Mouse (Mus musculus) urinary bladder, postnatal 36 days (tissue): ENCODE results near the gene Pif1.

Experiments
- DNase-seq, 2 experiments: peaks; one replicate each; pipeline ENCODE4 v3.0.0; 2022; ENCODE audit warnings: low spot score in 2 of 2, mixed read lengths in 1 of 2

The Pif1 gene

GRCm38 (mm10) chr9:65593596-65593995 is 6.6 kb downstream of the Pif1 start:
- no peak for DNase-seq

DNA sequence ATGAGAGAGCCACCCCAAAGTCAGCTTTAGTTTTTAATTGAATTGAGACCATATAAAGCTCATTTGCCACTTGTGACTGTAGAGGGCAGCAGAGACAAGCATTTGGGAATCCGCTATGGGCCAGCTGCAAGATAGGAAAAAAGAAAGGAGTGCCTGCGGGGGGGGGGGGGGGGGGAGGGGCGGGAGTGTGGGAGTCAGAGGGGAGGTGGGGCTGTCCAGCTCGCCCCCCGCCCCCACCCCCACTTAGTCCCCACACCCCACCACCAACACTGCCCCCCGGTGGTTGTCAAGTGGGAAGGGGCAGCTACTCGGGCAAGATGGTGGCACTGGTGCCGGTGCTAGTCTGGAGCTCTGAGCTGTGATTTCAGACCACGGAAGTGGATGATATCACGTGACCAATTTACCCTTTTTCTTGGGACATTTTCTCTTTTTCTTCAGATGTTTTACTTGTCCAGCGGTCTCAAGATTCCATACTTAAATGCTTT is 11.8 kb downstream of the Pif1 start:
- no peak for DNase-seq

DNA sequence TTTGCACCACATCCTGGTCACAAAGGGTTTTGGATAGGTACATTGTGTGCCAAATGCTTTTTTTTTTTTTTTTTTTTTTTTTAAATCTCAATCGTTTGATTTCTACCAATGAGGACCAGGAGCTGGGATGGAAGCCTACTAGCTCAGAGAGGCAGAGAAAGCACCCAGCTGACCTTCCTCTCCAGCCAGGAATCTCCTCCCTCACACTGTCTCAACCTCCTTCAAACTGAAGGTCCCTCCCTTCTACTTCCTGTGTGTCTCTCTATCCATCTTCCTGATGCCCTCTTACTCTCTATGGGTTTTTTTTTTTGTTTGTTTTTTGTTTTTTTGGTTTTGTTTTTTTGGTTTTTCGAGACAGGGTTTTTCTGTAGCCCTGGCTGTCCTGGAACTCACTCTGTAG is 14.0 kb downstream of the Pif1 start:
- no peak for DNase-seq

DNA sequence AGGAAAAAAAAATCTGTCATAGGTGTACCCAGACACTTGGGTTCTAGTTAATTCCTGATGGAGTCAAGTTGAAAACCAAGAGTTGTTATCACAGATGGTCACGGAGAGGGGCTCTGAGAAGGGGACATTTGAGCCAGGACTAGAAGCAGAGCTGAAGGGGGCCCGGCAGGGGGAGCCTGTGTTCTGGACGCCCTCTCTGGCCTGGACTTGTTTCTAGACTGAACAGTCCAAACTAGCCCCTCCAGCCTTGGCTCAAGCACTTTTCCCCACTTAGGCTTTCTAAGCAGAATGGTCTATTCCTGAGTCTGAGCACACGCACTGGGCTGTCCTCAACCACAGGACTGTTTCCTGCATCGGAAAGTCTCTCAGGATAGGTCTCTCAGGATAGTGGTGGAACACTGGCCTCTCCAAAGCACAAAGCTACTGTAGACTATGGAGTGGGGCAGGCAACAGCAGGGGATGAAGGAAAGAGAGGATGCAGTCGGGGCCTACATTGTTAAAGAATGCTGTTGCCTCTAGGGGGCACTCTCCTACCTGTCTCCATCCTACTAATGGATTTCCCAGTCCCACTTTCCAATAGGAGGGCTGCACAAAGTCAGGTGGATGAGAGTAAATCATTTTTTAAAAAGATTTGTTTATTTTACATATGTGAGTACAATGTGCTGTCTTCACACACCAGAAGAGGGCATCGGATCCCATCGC is 16.6 kb downstream of the Pif1 start:
- DNase-seq, result no peak

DNA sequence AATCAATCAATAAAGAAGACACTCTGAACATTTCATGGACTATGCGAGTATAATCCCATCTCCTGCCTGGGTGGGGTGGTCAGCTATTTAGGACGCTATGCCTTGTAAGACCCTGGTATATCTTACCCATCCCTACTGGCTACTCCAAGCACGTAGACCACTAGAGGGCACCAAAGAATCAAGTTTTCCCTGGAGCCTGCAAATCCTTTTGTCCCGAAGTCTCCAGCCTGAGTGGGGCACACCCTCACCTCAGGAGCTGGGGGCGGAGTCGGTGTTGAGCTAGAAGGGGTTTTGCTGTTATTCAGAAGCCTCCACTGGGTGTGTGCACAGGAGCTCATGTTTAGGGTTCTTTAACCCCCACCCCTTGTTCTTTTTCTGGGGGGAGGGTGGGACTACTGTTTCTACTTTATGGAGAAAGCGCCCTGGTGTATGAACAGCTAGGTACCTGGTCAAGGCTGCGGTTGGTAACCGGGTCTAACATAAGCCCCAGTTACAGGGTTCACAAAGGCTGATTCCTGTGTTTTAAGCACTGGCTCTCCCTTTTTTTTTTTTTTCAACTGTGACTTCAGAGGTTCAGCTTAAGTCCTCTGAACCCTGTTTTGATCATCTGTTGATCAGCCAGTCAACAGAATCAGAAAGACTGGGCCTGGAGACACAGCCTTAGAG is 18.6 kb downstream of the Pif1 start:
- peak; percentile 38 to 48 for DNase-seq

DNA sequence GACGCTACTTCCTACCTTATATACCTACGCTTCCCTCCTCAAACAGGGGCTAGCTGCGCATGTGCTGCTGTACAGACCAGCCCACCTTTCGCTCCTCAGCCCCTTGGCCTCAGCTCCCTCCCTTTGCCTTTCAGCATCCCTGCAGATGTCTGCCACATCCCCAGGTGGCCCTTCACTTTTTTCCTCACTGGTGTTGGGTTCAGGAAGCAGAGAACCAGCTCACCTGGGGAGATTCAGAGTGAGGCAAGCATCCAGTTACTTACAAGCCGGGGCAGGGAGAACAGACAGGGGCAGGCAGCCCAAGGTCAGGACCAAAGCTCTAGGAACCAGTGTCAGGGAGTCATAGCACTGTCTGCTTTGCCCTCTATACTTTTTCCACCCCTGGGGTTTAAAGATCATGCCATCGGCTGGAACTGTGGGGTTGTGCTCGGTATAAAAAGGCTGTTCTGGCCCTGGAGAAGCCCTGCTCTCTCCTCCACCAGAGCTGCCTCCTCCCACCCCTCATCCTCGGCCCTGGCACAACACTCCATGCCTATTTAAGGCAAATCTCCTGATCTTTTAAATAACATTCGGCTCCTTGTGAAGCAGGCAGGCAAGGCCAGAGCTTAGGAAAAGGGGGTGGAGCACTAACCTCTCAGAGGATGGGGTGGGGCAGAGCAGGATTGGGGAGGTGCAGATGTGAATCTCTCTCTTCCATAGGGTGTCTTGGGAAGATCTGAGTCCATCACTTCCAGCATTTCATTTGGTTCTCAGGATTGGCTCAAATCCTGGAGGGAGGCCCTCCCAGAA is 19.6 kb downstream of the Pif1 start:
- no peak for DNase-seq

- DNase-seq, result no peak
Measured at GRCm38 (mm10) chr9:65607120-65607519, 20.2 kb downstream of the Pif1 start.

DNA sequence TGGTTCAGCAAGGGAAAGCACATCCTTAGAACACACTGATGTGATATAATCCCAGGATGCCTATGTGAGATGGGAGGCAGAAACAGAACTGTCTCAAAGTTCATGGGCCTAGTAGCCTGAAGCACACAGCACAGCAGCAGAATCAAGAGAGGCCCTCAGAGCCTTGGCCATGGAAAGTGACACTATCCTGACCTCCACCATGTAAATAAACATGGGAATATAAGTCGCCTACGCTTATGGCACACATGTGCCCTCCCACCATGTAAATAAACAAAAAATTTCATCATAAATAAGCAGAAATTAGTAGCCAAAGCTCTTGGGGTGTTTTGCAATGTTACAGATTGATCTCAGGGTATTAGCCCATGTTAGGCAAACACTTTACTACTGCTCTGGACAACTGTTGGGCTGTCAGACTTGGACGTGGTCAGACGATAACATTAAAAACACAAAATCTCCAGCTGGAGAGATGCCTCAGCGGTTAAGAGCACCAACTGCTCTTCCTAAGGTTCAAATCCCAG is 25.1 kb downstream of the Pif1 start:
- no peak for DNase-seq

DNA sequence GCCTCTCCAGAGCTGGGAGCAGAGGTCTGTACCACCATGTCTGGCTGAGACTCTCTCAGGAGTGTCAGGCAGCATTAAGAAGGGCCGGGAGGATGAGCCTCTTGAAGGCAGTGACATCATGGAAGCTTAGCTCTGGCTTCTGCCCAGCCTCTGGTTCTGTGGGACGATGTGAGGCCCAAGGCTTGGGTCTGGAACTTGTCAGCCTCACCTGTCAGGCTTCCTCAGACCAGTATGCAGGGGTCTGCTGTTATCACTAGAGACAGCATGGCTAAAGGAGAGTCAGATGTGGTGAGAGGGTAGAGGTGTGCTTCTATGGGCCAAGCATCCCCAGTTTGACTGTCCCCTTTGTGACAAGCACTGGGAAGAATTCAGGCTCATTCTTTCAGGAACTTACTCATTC is 26.1 kb downstream of the Pif1 start:
- DNase-seq, result no peak

DNA sequence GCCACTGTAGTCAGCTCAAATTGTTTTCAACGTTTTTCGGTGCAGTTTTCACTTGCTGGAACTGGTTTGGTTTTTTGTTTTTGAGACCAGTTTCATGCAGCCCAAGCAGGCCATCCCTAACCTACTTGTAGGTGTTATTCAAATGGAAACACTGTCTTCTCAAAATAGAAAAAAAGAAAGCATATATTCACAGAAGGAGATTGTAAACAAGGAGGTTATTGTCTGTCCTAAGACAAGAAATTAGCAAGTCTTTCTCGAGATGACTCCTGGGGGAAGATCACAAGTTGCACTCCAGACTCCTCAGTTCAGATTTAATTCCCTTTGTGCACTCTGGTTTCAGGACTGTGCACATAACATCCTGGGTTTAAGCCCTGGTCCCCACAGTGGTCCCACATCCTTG is 32.4 kb downstream of the Pif1 start:
- no peak for DNase-seq

- DNase-seq, result no peak
Measured at GRCm38 (mm10) chr9:65621196-65621595, 34.2 kb downstream of the Pif1 start.

DNA sequence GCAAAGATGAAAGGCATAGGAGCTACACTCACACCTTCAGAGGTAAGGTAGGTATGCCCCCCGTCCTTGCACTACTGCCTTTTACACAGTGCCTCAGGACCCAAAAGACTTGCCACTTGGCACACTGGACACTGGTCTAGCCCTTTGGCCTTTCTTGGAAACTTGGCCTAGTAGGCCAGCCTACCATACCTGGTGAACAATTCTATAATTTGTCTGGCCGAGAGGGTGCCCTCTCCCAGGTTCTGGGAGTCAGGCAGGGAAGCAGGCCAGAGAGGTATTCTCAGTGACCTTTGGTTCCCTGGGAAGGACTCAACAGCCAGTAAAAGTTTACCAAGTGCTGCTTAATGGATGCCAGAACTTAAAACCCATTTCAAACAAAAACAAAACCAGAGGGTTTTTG is 34.7 kb downstream of the Pif1 start:
- DNase-seq, result no peak

GRCm38 (mm10) chr9:65622826-65623225 is 35.9 kb downstream of the Pif1 start:
- DNase-seq, result no peak

GRCm38 (mm10) chr9:65624266-65624665 is 37.3 kb downstream of the Pif1 start:
- no peak for DNase-seq

DNA sequence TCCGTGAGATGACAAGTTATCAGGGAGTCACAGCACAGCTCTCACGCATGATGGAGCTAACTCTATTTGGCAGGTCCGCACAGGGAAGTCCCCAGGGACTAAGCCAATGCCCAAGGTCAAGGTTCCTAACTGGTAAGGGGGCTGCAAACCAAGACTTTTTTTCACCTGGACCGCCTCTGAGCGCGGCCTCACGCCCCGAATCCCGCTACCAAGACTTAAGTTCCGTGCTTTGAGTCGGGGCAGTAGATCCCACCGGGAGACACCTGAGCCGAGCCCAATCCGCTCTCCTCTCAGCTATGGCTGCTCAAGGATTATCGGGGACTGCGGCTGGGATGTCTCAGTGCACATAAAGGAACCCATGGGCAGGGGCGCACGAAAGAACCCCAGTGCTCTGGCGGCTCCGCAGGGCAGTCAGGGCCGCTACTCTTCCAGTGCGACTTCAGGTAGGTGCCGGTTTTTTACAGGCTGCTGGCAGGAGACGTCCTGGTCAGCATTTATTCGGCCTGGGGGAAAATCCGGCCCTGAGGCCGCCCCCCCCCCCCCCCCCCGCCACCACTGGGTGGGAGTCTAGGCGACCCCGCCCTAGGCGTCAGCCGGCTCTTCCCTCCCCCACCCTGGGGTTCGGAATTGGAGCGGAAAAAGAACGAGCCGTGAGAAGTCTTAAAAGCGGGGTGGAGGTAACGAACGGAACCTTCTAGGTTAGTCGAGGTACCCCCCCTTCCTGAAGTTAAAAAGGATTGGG is 42.2 kb downstream of the Pif1 start, which contains the start of gene Rbpms2:
Rbpms2 (plus strand) TSS at position 624 of the 742 bp plus-strand sequence.
- DNase-seq, result peak in 1 of 2 experiments; percentile 29

GRCm38 (mm10) chr9:65629767-65630630 is 43.0 kb downstream of the Pif1 start:
- DNase-seq, result peak; percentile 32 to 52

GRCm38 (mm10) chr9:65630631-65631353 is 43.8 kb downstream of the Pif1 start:
- peak in 1 of 2 experiments; percentile 6 for DNase-seq

- DNase-seq, result no peak
Measured at GRCm38 (mm10) chr9:65631354-65632021, 44.5 kb downstream of the Pif1 start.

DNA sequence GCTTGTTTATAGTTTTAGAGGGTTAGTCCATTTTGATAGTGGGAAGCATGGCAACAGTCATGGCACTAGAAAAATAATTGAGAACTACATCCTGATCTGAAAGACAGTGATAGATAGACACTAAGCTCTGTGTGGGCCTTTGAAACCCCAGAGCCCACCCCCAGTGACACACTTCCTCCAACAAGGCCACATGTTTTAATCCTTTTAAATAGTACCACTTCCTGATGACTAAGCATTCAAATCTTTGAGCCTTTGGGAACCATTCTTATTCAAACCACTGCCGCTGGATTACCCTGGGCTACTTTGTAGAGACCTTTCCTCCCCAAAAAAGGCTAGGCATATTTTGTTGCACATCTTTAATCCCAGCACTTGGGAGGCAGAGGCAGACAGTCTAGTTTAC is 48.8 kb downstream of the Pif1 start:
- DNase-seq, result no peak
